15 mouse cellular contexts compared by ENCODE assay signal in genomic region chr17:48489466-48489865, GRCm38 (mm10).
"Had no signal": no experiment of that assay in that cellular context is flagged by ENCODE, and none has a peak within 500 bp of the region (broad histone marks: within the 10 kb centered on the region; RNA-seq: fewer than 3 reads in every experiment).

No protein-coding gene starts in this region.

- DNase-seq: heart, postnatal 10 days; heart, postnatal 14 days; heart, postnatal 36 days; heart, postnatal 4 days; kidney, adult 11 months; kidney, adult 18-20 months; kidney, adult 2 months; kidney, adult 8-10 months; kidney, adult 9 months; kidney, postnatal 10 days; kidney, postnatal 14 days; kidney, postnatal 36 days; kidney, postnatal 4 days; layer of hippocampus, adult 9-11 months; layer of hippocampus, postnatal 36 days had no signal
